In the genomic region with DNA sequence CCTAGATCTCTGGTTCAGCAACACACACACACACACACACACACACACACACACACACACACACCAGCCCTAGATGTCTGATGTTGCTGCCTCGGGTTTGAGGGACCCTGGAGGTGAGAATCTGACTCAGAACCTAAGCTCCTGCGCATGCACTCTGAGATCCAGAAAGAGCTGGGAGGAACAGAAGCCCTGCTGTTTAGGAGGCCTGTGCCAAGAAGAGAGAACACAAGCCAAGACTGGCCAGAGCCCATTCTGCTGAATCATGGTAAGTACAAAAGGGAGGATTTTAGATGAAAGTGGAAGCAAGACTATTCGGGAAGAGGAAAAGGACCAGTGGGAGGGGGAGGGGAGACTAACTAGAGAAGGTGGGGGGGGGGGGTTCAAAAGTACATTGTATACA, we compare ENCODE assay signal across 7 mouse cellular contexts.
A peak's percentile ranks its signal among the peaks of the same experiment; 100 is the strongest.
DNase-seq lines count a peak whose midpoint lies in the region; ATAC-seq and TF ChIP-seq lines count a peak whose summit lies in the region.

No protein-coding gene starts in this region.

- no peak overlapping the region for H3K9ac ChIP-seq in forebrain, embryonic 16.5 days (replicated peaks; ENCODE audit: low read depth, low read length)
- H3K9ac ChIP-seq in stomach, embryonic 14.5 days (replicated peaks; ENCODE audit: low read depth, low read length), result no peak overlapping the region

- intact Hi-C loops in left cerebral cortex, postnatal 4 days (cut with DNase I), result no loop called here

- no peak for TF ChIP-seq CTCF in kidney, adult 2 months (conservative IDR thresholded peaks at IDR 0.05; ENCODE audit: insufficient read depth, insufficient read length, low read depth, low read length)

- WGBS in forebrain, embryonic 16.5 days, result 11% methylated on average over 3 of the region's 3 CpGs
- 28% methylated on average over 3 of the region's 3 CpGs for WGBS in kidney, adult 2 months
- WGBS in stomach, embryonic 14.5 days, result 41% methylated on average over 3 of the region's 3 CpGs

- no peak overlapping the region for H3K4me3 ChIP-seq in forebrain, embryonic 16.5 days (replicated peaks; ENCODE audit: low read length)
- H3K4me3 ChIP-seq in kidney, adult 2 months (ENCODE audit: insufficient read depth, low read depth, low read length), result no peak overlapping the region
- H3K4me3 ChIP-seq in stomach, embryonic 14.5 days (ENCODE audit: low read depth, low read length), result no peak overlapping the region

- no peak overlapping the region for H3K27ac ChIP-seq in forebrain, embryonic 16.5 days (ENCODE audit: low read length)
- no peak overlapping the region for H3K27ac ChIP-seq in kidney, adult 2 months (ENCODE audit: insufficient read depth, low read depth, low read length)
- no peak overlapping the region for H3K27ac ChIP-seq in stomach, embryonic 14.5 days (ENCODE audit: low read length)

- ATAC-seq in forebrain, embryonic 16.5 days, result peak; percentile 86
- ATAC-seq in stomach, embryonic 14.5 days (ENCODE audit: insufficient number of reproducible peaks, insufficient read depth, low FRiP score, low read depth), result peak; percentile 63; the same call in 1 of the 2 replicates

- DNase-seq in urinary bladder, postnatal 25 days (ENCODE audit: low spot score), result peak; percentile 50
- DNase-seq in urinary bladder, adult 2 months (ENCODE audit: low spot score), result no peak
- peak; percentile 73 for DNase-seq in kidney, adult 2 months
- DNase-seq in left cerebral cortex, postnatal 4 days, result peak; percentile 73
- no peak for DNase-seq in spleen, postnatal 10 days (ENCODE audit: low spot score in 2 of 2)

- no peak overlapping the region for H3K4me2 ChIP-seq in forebrain, embryonic 16.5 days (ENCODE audit: low read length)
- no peak overlapping the region for H3K4me2 ChIP-seq in stomach, embryonic 14.5 days (replicated peaks; ENCODE audit: low read depth, low read length)

- no peaks in the 10 kb centered on the region for H3K27me3 ChIP-seq in forebrain, embryonic 16.5 days (replicated peaks; ENCODE audit: control insufficient read depth, insufficient read depth, low read length)
- H3K27me3 ChIP-seq in kidney, adult 2 months (replicated peaks; ENCODE audit: control insufficient read depth, insufficient read depth, low read length), result no peaks in the 10 kb centered on the region
- H3K27me3 ChIP-seq in stomach, embryonic 14.5 days (ENCODE audit: control insufficient read depth, insufficient read depth, low read length), result no peaks in the 10 kb centered on the region

- no peak for TF ChIP-seq POLR2A in kidney, adult 2 months (IDR thresholded peaks at IDR 0.05; ENCODE audit: low read depth, low read length)

- no peaks in the 10 kb centered on the region for H3K36me3 ChIP-seq in forebrain, embryonic 16.5 days (ENCODE audit: control insufficient read depth, insufficient read depth)
- no peaks in the 10 kb centered on the region for H3K36me3 ChIP-seq in kidney, adult 2 months (ENCODE audit: control insufficient read depth, insufficient read depth, low read length)
- H3K36me3 ChIP-seq in stomach, embryonic 14.5 days (ENCODE audit: control insufficient read depth, insufficient read depth, low read length), result no peaks in the 10 kb centered on the region

- no peaks in the 10 kb centered on the region for H3K9me3 ChIP-seq in forebrain, embryonic 16.5 days (ENCODE audit: control insufficient read depth, low read length)
- H3K9me3 ChIP-seq in stomach, embryonic 14.5 days (ENCODE audit: control insufficient read depth, low read depth, low read length), result no peaks in the 10 kb centered on the region

- H3K4me1 ChIP-seq in forebrain, embryonic 16.5 days (replicated peaks; ENCODE audit: control insufficient read depth, insufficient read depth, low read length), result peaks cover 9% of the 10 kb centered on the region; the same call in 1 of the 2 replicates
- no peaks in the 10 kb centered on the region for H3K4me1 ChIP-seq in kidney, adult 2 months (ENCODE audit: control insufficient read depth, insufficient read depth, low read length)
- H3K4me1 ChIP-seq in stomach, embryonic 14.5 days (ENCODE audit: control insufficient read depth, insufficient read depth, low read length), result no peaks in the 10 kb centered on the region

Comparison
In these comparisons a context has a peak if more than half of its experiments do, and no peak if none do; other contexts are left out.
1. DNase-seq: peak in urinary bladder, postnatal 25 days (single experiment), kidney, adult 2 months (single experiment) and left cerebral cortex, postnatal 4 days (single experiment); none in urinary bladder, adult 2 months (single experiment) and spleen, postnatal 10 days (0 of 2).